Mouse (Mus musculus): ENCODE results near the gene Rxfp4.

- TF ChIP-seq CHD2 (IDR thresholded peaks at IDR 0.05; ENCODE audit: low read depth, low read length) (no peak), MAFK (IDR thresholded peaks at IDR 0.05; ENCODE audit: insufficient read depth, low read depth, low read length) (no peak), ZC3H11A (IDR thresholded peaks at IDR 0.05; ENCODE audit: borderline replicate concordance, low read depth, low read length) (no peak), ZNF384 (IDR thresholded peaks at IDR 0.05; ENCODE audit: low read depth, low read length) (no peak)
These were observed 5.9 kb downstream of the Rxfp4 start for GRCm38 (mm10) chr3:88647076-88647475.

Data from ES-E14 (cell line).